Mouse (Mus musculus): ENCODE results near the gene Fxyd2.

The Fxyd2 gene

DNA sequence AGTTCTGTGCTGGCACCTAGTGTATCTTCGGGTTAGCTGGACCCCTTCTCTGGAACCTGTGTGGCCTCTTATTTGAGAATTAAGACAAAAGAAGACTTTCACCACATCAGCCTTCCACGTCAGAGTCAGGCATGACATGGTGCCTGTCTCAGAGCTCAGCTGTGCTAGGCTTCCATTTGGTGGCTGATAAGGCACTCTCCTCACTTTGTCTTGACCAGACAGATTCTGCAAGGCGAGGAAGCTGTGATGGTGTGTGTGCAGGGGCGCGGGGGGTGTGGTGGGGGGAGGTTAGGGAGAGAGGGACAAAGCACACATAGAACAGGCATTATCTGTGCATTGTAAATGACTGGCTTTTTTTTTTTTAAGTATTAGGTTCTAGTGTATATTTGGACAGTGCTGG lies 29.9 kb downstream of the Fxyd2 start:
- no peak for DNase-seq (ENCODE audit: low read depth, low spot score)

DNA sequence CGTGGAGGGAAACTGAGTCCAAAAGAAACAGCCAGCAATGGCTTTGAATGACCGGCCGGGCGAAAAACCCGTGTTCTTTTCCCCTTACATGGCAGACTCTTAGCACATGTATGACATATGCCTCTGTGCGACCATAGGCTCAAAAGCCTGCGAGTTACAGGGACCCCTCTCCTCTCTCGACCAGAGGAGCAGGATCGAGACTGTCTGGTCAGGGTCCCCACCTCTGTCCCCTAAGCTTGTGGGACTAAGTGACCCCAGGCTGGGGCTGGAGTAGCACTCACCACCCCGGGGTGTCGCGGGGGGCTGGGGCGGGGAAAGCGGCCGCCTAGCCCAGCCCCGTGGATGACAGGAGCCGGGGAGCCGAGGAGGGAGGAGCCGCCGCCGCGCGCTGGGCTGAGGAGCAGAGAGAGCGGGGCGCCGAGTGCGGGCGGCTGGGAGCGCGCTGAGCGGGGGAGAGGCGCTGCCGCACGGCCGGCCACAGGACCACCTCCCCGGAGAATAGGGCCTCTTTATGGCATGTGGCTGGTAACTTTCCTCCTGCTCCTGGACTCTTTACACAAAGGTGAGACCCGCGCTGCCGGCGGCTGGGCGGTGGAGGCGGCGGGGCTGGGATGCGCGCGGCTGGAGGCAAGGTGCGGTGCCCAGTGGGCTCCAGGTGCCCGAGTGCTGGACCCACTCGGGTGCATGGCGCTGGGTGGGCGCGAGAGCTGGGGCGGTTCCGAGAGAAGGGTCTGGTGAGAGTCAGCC lies 30.7 kb downstream of the Fxyd2 start:
- DNase-seq (ENCODE audit: low read depth, low spot score), result no peak

DNA sequence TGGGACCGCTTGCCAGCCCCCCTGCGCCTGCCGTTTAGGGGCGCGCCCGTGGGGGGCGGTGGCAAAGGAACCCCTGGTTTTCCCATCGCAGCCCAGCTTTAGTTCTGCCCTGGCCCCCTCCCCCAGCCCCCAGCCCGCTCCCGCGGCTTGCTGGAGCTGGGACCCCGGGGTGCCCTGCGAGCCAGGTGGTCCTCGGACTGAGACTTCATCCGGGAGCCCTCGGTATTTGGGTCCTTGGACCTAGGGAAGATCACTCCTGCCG lies 31.2 kb downstream of the Fxyd2 start:
- no peak for DNase-seq (ENCODE audit: low read depth, low spot score)

DNA sequence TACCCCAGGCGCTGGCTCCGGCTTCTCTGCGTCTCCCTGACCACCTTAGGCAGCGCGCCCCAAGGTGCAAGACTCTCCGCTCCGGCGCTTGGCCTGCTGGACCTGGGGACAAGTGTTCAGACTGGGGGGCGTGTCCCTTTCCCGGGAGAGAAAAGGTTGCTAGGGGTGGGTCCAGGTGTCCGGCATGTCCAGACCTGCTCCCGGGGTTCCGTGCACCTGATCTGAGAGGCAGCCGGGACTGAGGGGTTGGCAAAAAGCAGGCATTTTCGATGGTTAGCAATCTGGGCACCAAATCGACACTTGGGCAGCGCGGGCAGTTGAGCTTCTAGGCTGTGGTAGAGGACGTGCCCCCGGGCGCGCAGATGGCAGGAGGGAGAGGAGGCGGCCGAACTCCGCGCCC lies 31.7 kb downstream of the Fxyd2 start:
- DNase-seq (ENCODE audit: low read depth, low spot score), result no peak

DNA sequence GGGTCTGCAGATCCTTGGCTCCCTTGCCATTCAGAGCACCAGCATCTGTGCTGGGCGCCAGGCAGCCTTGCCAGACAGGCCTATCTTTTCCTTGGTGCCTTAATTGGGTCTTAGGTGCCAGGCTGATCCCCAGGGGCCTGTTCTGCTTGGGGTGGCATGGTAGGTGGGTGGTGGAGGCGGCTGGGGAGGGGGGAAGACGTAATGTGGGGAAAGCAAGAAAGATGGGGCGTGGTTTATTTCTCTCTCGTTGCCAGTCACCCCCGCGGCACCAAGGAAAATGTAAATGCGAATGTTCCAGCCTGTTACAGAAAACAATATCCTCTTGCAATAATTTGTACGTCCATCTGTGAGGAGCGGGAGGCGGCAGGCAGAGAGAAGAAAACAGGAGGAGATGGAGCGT lies 33.2 kb downstream of the Fxyd2 start:
- DNase-seq (ENCODE audit: low read depth, low spot score), result no peak

DNA sequence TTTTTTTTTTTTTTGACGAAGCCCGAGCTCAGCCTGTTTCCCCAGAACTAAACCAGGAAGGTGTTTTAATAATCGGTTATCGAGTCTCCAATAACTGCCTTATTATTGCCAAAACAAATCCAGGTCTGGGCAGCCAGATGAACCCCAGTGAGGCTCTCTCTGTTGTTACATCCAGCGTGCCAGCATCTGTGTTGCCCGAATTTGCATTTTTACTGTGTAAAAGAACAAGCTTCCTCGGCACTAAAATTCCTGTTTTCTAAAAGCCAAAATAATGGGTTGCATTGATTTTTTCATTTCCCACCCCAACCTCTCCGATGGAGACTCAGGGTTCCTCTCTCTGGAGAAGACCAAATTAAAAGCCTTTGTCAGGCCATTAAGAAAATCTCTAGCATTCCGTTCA lies 33.6 kb downstream of the Fxyd2 start:
- no peak for DNase-seq (ENCODE audit: low read depth, low spot score)

DNA sequence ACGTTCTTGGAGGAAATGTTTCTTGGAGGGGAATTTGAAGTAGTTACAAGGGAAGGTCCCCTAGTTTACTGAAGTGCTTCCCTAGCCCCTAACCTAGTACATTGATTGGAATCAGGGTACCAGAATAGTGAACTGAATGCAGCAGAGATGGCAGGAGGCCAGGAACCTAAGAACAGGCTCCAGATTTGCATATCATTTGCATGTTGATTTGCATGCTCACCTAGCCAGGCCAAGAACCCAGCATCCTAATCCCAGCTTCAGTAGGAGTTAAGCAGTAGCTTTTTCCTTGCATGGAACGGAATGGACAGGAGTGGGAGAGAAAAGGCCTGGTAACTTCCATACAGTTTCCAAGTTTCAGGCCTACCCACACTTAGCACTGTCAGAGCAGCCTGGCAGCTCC lies 34.7 kb downstream of the Fxyd2 start:
- no peak for DNase-seq (ENCODE audit: low read depth, low spot score)

DNA sequence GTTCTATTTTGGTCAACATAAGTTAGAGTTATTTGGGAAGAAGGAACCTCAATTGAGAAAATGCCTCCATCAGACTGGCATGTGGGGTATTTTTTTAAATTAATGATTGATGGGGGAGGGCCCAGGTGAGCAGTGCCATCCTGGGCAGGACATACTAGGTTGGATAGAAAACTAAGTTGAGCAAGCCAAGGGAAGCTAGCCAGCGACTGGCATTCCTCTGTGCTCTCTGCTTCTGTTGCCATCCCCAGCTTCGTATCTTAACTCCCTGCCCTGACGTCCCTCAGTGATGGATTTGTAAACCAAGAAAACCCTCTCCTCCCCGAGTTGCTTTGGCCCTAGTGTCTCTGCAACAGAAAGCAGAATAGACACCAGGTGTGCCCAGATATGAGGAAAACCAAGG lies 39.6 kb downstream of the Fxyd2 start:
- no peak for DNase-seq (ENCODE audit: low read depth, low spot score)

DNA sequence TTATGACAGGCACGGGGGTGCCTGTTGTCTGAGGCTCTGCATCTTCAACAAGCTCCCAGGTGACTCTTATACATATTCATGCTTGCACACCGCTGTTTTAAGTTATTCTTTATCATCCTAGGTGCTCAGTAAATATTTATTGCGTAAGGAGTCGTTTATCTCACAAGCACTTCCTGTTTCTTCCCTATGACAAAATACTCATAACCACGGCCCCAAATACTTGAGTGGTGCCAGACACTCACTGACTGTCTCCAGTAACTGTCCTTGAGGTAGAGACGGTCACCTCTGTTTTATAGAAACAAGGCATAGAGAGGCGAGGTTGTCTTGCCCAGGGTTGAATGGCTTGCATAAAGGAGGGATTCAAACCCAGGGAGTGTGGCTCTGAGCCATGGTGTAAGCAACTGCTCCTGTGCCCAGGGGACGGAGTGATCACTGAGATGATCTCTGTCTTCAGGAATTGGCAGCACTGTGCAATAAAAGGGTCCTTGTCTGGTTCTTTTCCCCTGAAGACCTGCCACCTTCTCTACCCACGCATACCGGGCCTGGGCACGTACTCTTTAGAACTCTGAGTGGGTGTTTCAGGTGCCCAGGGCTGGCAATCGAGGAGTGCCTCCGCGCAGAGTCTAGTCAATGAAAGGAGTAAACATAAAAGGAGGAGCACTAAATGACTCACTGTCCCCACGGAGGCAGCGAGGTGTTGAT lies 40.8 kb downstream of the Fxyd2 start:
- no peak for DNase-seq (ENCODE audit: low read depth, low spot score)

DNA sequence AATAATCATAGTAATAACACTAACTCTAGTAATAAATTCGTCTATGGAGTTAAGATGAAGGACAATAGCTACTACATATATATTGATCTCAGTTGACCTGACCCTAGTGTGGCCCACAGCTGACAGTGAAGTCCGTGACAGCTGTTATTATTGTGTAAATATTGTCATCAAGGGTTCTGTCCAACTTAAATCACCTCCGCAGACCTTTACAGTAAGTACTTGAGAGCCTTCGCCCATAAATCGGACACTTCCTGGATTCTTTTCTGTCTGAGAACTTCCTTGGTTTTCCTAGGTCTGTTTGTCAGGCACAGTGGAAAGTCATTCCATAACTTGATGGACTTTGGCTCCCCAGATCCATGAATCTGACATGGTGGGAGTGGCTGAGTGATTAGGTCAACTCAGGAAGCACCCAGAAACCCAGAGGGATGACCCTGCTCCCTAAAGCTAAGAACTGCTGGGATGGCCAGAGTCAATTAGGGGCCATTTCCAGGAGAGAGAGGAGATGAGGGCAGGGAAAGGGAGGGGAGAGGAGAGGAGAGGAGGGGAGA lies 44.9 kb downstream of the Fxyd2 start:
- DNase-seq (ENCODE audit: low read depth, low spot score), result no peak

DNA sequence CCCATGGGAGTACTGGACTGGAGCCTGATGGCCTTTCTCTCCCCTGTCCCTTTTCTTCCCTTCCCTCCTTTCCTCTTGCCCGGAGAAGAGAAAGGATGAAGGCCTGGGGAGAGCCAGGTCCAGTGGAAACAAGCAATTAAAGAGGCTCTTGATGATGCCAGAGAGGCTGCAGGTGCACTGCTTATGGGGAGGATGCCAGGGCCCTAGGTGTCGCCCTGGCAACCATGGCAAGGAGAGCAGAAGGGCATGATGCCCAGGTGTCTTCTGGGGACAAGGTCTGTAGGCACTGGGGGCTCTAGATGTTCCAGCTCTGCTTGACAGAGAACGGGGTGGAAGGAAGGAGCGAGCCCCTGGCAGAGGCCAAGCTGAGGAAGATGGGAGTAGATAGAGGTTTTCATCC lies 50.2 kb downstream of the Fxyd2 start:
- DNase-seq (ENCODE audit: low read depth, low spot score), result no peak

DNA sequence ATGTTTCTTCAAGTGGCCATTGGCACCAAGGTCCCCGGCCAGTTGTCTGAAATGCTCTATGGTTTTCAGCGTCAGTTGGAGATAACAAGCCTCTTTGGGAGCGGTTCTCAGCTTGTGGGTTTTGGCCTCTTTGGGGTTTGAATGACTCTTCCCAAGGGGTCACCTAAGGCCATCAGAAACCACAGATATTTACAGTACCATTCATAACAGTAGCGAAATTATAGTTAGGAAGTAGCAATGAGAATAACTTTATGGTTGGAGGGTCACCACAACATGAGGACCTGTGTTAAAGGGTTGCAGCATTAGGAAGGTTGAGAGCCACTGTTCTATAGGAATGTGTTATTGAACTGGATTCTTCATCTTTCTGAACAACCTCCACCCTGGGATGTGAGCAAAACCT lies 51.9 kb downstream of the Fxyd2 start:
- no peak for DNase-seq (ENCODE audit: low read depth, low spot score)

DNA sequence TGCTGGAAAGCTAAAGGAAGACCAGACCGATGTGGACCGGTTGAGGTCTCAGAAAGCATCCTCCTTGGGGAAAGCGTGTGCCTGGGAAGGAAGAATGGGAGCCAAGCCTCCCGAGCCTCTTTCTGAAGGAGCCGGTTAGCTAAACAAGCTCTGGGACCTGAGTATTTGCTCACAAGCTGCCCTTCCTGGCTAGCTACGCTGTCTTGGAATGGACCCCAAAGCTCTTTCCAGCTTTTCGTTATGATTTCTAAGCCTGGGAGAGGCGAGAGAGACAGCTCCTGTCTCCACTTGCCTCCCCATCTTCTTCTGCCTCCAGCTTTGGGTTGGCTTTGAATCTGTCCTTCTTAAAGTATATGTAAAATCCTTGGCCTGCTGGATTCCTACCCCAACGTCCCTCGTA lies 54.6 kb downstream of the Fxyd2 start:
- DNase-seq (ENCODE audit: low read depth, low spot score), result no peak

DNA sequence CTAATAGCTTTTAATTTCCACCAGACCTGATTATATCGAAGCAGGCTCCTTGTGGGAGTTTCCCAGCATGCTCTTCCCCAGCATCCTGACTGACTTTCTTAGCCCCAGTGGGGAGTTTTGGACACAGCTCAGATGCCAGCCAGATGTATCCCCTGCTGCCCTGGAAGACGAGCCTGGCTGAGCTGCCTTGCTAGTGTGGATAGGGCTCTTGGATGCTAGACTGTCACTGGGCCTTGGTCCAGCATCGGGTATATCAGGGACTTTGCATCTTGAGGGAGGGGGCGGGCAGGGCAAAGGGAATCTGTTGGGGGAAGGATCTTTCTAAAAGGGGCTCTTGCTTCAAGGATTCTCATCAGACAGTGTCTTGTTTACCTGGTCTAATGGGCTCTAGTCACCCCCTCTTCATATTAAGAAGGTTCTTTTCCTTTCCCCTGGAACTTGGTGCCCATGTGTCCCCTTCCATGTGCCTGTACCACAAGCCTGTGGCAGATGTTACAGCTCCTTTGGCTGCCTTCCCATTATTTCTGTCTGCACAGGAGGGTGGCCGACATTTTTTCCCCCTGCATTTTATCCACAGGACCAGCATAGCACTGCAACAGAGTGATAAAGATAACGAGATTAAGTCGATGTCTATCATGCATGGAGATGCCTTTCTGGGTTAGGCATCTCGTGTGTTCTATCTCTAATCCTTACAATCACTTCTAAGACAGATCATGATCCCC lies 55.6 kb downstream of the Fxyd2 start:
- no peak for DNase-seq (ENCODE audit: low read depth, low spot score)

DNA sequence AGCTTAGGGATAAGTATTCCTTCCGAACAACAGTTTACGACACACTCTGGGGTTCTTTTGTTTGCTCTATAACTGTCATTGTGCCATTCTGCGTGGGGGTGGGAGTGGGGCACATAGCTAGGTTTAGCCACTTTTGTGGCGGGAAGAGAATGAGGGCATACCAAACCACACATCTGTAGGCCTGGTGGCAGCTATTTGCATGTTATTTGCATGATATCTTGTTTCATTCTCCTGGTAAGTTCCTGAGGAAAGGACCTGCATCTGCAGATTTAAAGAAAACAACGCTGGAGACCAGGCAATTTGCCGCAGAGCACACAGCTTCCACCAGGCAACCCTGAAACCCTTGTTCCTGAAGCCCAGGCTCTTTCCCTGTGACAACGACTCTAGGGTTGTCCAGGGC lies 57.7 kb downstream of the Fxyd2 start:
- no peak for DNase-seq (ENCODE audit: low read depth, low spot score)

DNA sequence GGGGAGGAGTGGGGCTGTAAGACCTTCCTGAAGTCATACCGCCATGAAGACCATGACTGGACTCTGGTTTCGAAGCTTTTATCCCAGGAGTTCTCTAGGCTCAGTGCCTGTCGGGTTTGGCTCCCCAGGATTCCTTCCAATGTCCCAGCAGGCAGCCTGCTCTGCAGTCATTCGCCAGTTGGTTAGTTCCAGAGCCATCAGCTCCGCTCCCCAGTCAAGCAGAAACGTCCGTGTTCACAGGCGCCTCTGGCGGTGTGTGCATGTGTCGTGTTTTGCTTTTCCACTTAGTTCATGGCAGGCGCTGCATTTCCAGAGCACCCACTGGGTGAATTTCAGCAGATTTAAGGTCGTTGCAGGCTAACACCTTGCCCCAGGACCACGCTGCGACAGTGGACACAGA lies 58.9 kb downstream of the Fxyd2 start:
- no peak for DNase-seq (ENCODE audit: low read depth, low spot score)

All from embryo, embryonic 11.5 days (tissue).